Mouse (Mus musculus) heart, embryonic 13.5 days (tissue): ENCODE measurements around the gene Adgrf2. TPM values are rescaled to one million over a fixed set of nuclear protein-coding genes. Genes with fewer than 3 reads are reported as not detected.

Experiments
- ATAC-seq: fragments of 200-750 bp; cut with Nextera tagmentation; 2 replicates; pipeline ENCODE4 v1.8.0; 2017; ENCODE audit warnings: moderate TSS enrichment; ENCODE audit not compliant: insufficient number of reproducible peaks, low FRiP score, low TSS enrichment; ENCODE audit errors: extremely low read depth
- H3K27ac ChIP-seq: fragments of 300-500 bp; sonication (generic); replicated peaks from 2 replicates; pipeline ENCODE4 v1.5.1; 2015; ENCODE audit warnings: moderate library complexity, mild to moderate bottlenecking, inconsistent platforms
- H3K27me3 ChIP-seq: fragments of 300-500 bp; sonication (generic); replicated peaks from 2 replicates; pipeline ENCODE4 v1.6.1; 2015; ENCODE audit warnings: mild to moderate bottlenecking, inconsistent platforms
- H3K36me3 ChIP-seq: fragments of 300-500 bp; sonication (generic); 2 replicates; pipeline ENCODE4 v1.6.1; 2015; ENCODE audit warnings: mild to moderate bottlenecking, inconsistent platforms
- H3K4me1 ChIP-seq: fragments of 300-500 bp; sonication (generic); 2 replicates; pipeline ENCODE4 v1.6.1; 2015; ENCODE audit warnings: inconsistent platforms
- H3K4me2 ChIP-seq: fragments of 300-500 bp; sonication (generic); 2 replicates; pipeline ENCODE4 v1.6.1; 2015; ENCODE audit warnings: inconsistent platforms, mild to moderate bottlenecking, moderate library complexity
- H3K4me3 ChIP-seq: fragments of 300-500 bp; sonication (generic); 2 replicates; pipeline ENCODE4 v1.5.1; 2015; ENCODE audit warnings: moderate library complexity, mild to moderate bottlenecking, inconsistent platforms
- H3K9ac ChIP-seq: fragments of 300-500 bp; sonication (generic); 2 replicates; pipeline ENCODE4 v1.6.1; 2015; ENCODE audit warnings: inconsistent platforms, mild to moderate bottlenecking, moderate library complexity
- H3K9me3 ChIP-seq: fragments of 300-500 bp; sonication (generic); 2 replicates; pipeline ENCODE4 v1.6.1; 2016; ENCODE audit warnings: inconsistent platforms
- WGBS: fragments of 180-500 bp; shearing (Covaris S2); methylation state at CpG from one replicate; pipeline ENCODE4 v1.1.7; 2015; ENCODE audit warnings: mixed read lengths; 5-methylcytosine and 5-hydroxymethylcytosine counted together
- polyA plus RNA-seq: library from polyadenylated mRNA; unstranded; fragments of >200 nt; fragmentation: Nextera tagmentation; extraction: Ambion mirVana; gene quantifications from 2 replicates; pipeline ENCODE4 v1.2.1, GENCODE M21; 2015

Gene Adgrf2
- polyA plus RNA-seq, 1 experiment from 2014 or later, result 0.13 TPM

- no peak overlapping the region for H3K4me2 ChIP-seq
- no peak overlapping the region for H3K4me3 ChIP-seq
Measured at GRCm38 (mm10) chr17:42714991-42715390, 27.0 kb downstream of the Adgrf2 start.

DNA sequence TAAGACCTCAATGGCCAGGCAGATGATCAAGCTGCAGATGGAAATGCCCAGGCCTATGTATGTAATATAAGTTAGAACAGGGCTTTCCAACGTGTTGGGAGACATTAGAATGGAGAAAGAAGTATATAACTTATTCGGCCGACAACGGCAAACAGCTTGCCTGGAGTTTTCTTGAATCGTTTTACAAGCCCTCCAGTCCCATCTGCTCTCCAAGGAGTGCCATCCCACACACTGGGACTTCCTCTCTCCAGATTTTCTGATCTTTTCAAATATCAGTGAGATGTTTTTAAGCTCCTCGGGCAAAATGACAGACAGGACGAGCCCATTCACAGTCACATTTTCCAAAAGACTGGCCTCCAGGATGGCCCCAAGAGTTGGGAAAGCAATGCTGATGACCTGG is 31.3 kb downstream of the Adgrf2 start:
- H3K4me2 ChIP-seq, result no peak overlapping the region
- no peak overlapping the region for H3K4me3 ChIP-seq
- no peaks in the 10 kb centered on the region for H3K36me3 ChIP-seq
- no peak for ATAC-seq
- no peaks in the 10 kb centered on the region for H3K27me3 ChIP-seq
- WGBS, result 82% methylated on average over 7 of the region's 7 CpGs
- no peak overlapping the region for H3K27ac ChIP-seq
- H3K9me3 ChIP-seq, result no peaks in the 10 kb centered on the region
- no peaks in the 10 kb centered on the region for H3K4me1 ChIP-seq
- H3K9ac ChIP-seq, result no peak overlapping the region

More at GRCm38 (mm10) chr17:42714991-42715390, 27.0 kb downstream of the Adgrf2 start:
- Histone ChIP-seq H3K27me3 (no peaks in the 10 kb centered on the region), H3K9ac (no peak overlapping the region), H3K36me3 (no peaks in the 10 kb centered on the region), H3K27ac (no peak overlapping the region), H3K9me3 (no peaks in the 10 kb centered on the region), H3K4me1 (no peaks in the 10 kb centered on the region)
- WGBS, result 90% methylated on average over 7 of the region's 7 CpGs
- ATAC-seq, result no peak

- no peak overlapping the region for H3K9ac ChIP-seq
- H3K9me3 ChIP-seq, result no peaks in the 10 kb centered on the region
- no peak overlapping the region for H3K4me3 ChIP-seq
- H3K27ac ChIP-seq, result no peak overlapping the region
- WGBS, result 68% methylated on average over 4 of the region's 4 CpGs
- no peaks in the 10 kb centered on the region for H3K36me3 ChIP-seq
- H3K4me1 ChIP-seq, result no peaks in the 10 kb centered on the region
- no peaks in the 10 kb centered on the region for H3K27me3 ChIP-seq
- no peak for ATAC-seq
- no peak overlapping the region for H3K4me2 ChIP-seq
Measured at GRCm38 (mm10) chr17:42705611-42706010, 36.4 kb downstream of the Adgrf2 start.

GRCm38 (mm10) chr17:42702198-42702597 is 39.8 kb downstream of the Adgrf2 start:
- Histone ChIP-seq H3K4me3 (no peak overlapping the region), H3K4me1 (no peaks in the 10 kb centered on the region), H3K4me2 (no peak overlapping the region), H3K9me3 (no peaks in the 10 kb centered on the region), H3K36me3 (no peaks in the 10 kb centered on the region), H3K9ac (no peak overlapping the region), H3K27ac (no peak overlapping the region), H3K27me3 (no peaks in the 10 kb centered on the region)
- ATAC-seq, result no peak
- 83% methylated on average over 9 of the region's 9 CpGs for WGBS

DNA sequence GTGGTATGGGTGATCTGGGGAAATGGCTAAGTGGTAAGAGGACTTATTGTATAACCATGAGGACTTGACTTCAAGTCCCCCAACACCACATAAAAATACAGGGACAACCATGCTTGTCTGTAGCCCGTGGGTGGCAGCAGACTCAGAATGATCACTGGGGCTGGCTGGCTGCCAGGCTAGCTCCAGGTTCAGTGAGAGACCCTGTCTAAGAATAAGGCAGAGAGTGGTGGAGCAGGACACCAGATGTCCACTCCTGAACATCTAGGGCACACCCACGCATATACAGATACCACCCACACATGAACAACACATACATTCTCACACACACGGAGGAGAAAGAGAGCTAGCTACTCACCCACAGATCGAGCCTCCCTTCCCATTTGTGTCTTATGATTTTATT is 47.2 kb downstream of the Adgrf2 start:
- no peaks in the 10 kb centered on the region for H3K4me1 ChIP-seq
- H3K27ac ChIP-seq, result no peak overlapping the region
- no peaks in the 10 kb centered on the region for H3K9me3 ChIP-seq
- H3K4me2 ChIP-seq, result no peak overlapping the region
- no peak overlapping the region for H3K4me3 ChIP-seq
- no peak for ATAC-seq
- H3K27me3 ChIP-seq, result no peaks in the 10 kb centered on the region
- no peaks in the 10 kb centered on the region for H3K36me3 ChIP-seq
- WGBS, result 66% methylated on average over 4 of the region's 4 CpGs
- H3K9ac ChIP-seq, result no peak overlapping the region

GRCm38 (mm10) chr17:42692136-42692535 is 49.8 kb downstream of the Adgrf2 start, which contains the start of gene Adgrf4:
Gene Adgrf4, minus strand, starts transcription at chr17:42692284.
- ATAC-seq, result no peak
- Histone ChIP-seq H3K27ac (no peak within 1 kb of the TSS), H3K4me2 (no peak within 1 kb of the TSS), H3K4me1 (no peaks in the 10 kb centered on the region), H3K9me3 (no peaks in the 10 kb centered on the region), H3K36me3 (no peaks in the 10 kb centered on the region), H3K9ac (no peak within 1 kb of the TSS), H3K4me3 (no peak within 1 kb of the TSS), H3K27me3 (no peaks in the 10 kb centered on the region)
- WGBS, result 68% methylated on average over 10 of the region's 10 CpGs

GRCm38 (mm10) chr17:42690531-42690930 is 51.4 kb downstream of the Adgrf2 start:
- no peaks in the 10 kb centered on the region for H3K36me3 ChIP-seq
- H3K4me1 ChIP-seq, result no peaks in the 10 kb centered on the region
- H3K4me3 ChIP-seq, result no peak overlapping the region
- H3K27ac ChIP-seq, result no peak overlapping the region
- ATAC-seq, result no peak
- 84% methylated on average over 8 of the region's 8 CpGs for WGBS
- H3K9me3 ChIP-seq, result no peaks in the 10 kb centered on the region
- H3K9ac ChIP-seq, result no peak overlapping the region
- no peak overlapping the region for H3K4me2 ChIP-seq
- H3K27me3 ChIP-seq, result no peaks in the 10 kb centered on the region

Other genes starting within 250 kb of the Adgrf2 start
- not detected in 2 replicates for gene Opn5, start 130.8 kb downstream of the Adgrf2 start, polyA plus RNA-seq
- gene Adgrf4, start 49.9 kb downstream of the Adgrf2 start, polyA plus RNA-seq, result 0.08 TPM in 1 of 2 replicates, not detected in the other
- gene Cd2ap, start 134.5 kb upstream of the Adgrf2 start, polyA plus RNA-seq, result 12.7 and 13.8 TPM in 2 replicates